Mouse (Mus musculus) myocyte (in vitro differentiated cells): ENCODE data around the gene 4931414P19Rik.

Source experiments
- CEBPB ChIP-seq: IDR thresholded peaks from 2 replicates; pipeline ENCODE4 v1.6.1; 2011; ENCODE audit warnings: mild to moderate bottlenecking, moderate library complexity; ENCODE audit not compliant: poor library complexity, insufficient read depth, severe bottlenecking
- E2F4 ChIP-seq: IDR thresholded peaks from one replicate; pipeline ENCODE4 v1.6.1; 2011; ENCODE audit warnings: mild to moderate bottlenecking, control low read depth, moderate library complexity; ENCODE audit not compliant: insufficient read depth
- POLR2A ChIP-seq: IDR thresholded peaks from one replicate; pipeline ENCODE4 v1.6.1; 2011; ENCODE audit warnings: low read depth, mild to moderate bottlenecking, control low read depth, moderate library complexity; ENCODE audit not compliant: insufficient read length
- POLR2AphosphoS2 ChIP-seq: IDR thresholded peaks from one replicate; pipeline ENCODE4 v1.6.1; 2011; ENCODE audit warnings: low read depth, control low read depth; ENCODE audit not compliant: insufficient read length

GRCm38 (mm10) chr14:54636954-54637353 is 31.2 kb upstream of the 4931414P19Rik start:
- TF ChIP-seq POLR2A (no peak), POLR2AphosphoS2 (no peak), CEBPB (no peak), E2F4 (no peak)
